In the genomic region with DNA sequence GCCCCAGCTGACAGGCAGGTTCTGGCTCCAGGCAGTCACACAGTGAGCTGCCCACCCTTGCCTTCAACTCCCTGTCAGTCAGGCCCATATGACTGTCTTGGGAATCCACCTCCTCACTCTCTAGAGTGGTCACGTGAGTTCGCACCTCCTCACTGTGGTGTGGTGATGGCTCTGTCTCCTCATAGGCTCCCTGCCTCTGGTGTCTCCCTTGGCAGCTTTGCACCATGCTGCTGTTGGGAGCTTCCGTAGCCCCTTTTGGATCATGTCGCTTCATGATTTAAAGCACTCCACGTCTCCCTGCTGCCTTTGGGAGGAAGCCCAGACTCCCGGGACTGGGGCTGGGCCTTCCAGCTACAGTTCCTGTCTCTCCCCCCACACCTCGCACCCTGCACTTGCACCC, we compare ENCODE assay signal across 18 mouse cellular contexts. TPM values are rescaled to one million over a fixed set of nuclear protein-coding genes. Genes with fewer than 3 reads are reported as not detected.
DNase-seq lines count a peak whose midpoint lies in the region; ATAC-seq and TF ChIP-seq lines count a peak whose summit lies in the region.
"Had no signal": no experiment of that assay in that cellular context is flagged by ENCODE, and none has a peak within 500 bp of the region (broad histone marks: within the 10 kb centered on the region; RNA-seq: fewer than 3 reads in every experiment).

No protein-coding gene starts in this region.

- no peaks in the 10 kb centered on the region for H3K9me3 ChIP-seq in kidney, postnatal 0 days (replicated peaks; ENCODE audit: low read length)
- H3K9me3 ChIP-seq in lung, embryonic 16.5 days (ENCODE audit: control insufficient read depth, low read length) = no peaks in the 10 kb centered on the region
- H3K9me3 ChIP-seq: hindbrain, embryonic 13.5 days; limb, embryonic 10.5 days; liver, embryonic 13.5 days; megakaryocyte, embryonic 14.5 days had no signal

- WGBS in kidney, postnatal 0 days = 28% methylated on average over 7 of the region's 7 CpGs
- WGBS in lung, embryonic 16.5 days = 31% methylated on average over 7 of the region's 7 CpGs
- 58% methylated on average over 7 of the region's 7 CpGs for WGBS in lung, adult 2 months

- no peak overlapping the region for H3K27ac ChIP-seq in kidney, postnatal 0 days
- no peak overlapping the region for H3K27ac ChIP-seq in lung, embryonic 16.5 days (ENCODE audit: low read length)
- H3K27ac ChIP-seq: hindbrain, embryonic 13.5 days; limb, embryonic 10.5 days; liver, embryonic 13.5 days had no signal

- TF ChIP-seq POLR2A in lung, adult 2 months (IDR thresholded peaks at IDR 0.05; ENCODE audit: borderline replicate concordance, extremely low read depth, low read depth, low read length) = no peak

- no peak overlapping the region for H3K9ac ChIP-seq in kidney, postnatal 0 days (ENCODE audit: low read depth, low read length)
- no peak overlapping the region for H3K9ac ChIP-seq in lung, embryonic 16.5 days (ENCODE audit: low read length)
- H3K9ac ChIP-seq: hindbrain, embryonic 13.5 days; liver, embryonic 13.5 days had no signal

- TF ChIP-seq CTCF in kidney, postnatal 0 days (IDR thresholded peaks at IDR 0.05; ENCODE audit: low read depth) = no peak
- no peak for TF ChIP-seq CTCF in lung, adult 2 months (IDR thresholded peaks at IDR 0.05; ENCODE audit: insufficient read depth, low read length)

- 0 out of 2 replicates have a peak, but pooled peaks have one; percentile 46 for ATAC-seq in kidney, postnatal 0 days (replicated peaks; ENCODE audit: low FRiP score, low read depth)
- peak; percentile 47 for ATAC-seq in lung, embryonic 16.5 days (ENCODE audit: low read depth)
- ATAC-seq: activated CD4-positive, CD25-positive, alpha-beta regulatory T cell, adult 4 months had no signal

- no peaks in the 10 kb centered on the region for H3K36me3 ChIP-seq in kidney, postnatal 0 days (ENCODE audit: insufficient read depth, low read length)
- H3K36me3 ChIP-seq in lung, embryonic 16.5 days (ENCODE audit: control insufficient read depth, insufficient read depth, low read length) = no peaks in the 10 kb centered on the region
- H3K36me3 ChIP-seq: hindbrain, embryonic 13.5 days; limb, embryonic 10.5 days; liver, embryonic 13.5 days had no signal

- peak; percentile 35 for DNase-seq in kidney, postnatal 0 days (ENCODE audit: low spot score)
- DNase-seq in kidney, postnatal 36 days = no peak
- DNase-seq in lung, adult 2 months = no peak
- DNase-seq in frontal cortex, postnatal 10 days (ENCODE audit: low spot score in 2 of 2) = peak; percentile 49 to 75
- DNase-seq in right cerebral cortex, postnatal 10 days (ENCODE audit: low spot score in 2 of 2) = peak; percentile 71 to 87
- no peak for DNase-seq in ovary, postnatal 10 days (ENCODE audit: low spot score)
- no peak for DNase-seq in urinary bladder, postnatal 14 days (ENCODE audit: low spot score)
- DNase-seq: cerebellum, adult 18-20 months; heart, adult 18-20 months; kidney, adult 8-10 months; liver, embryonic 13.5 days had no signal

- no peaks in the 10 kb centered on the region for H3K27me3 ChIP-seq in kidney, postnatal 0 days (ENCODE audit: insufficient read depth, low read length)
- H3K27me3 ChIP-seq in lung, embryonic 16.5 days (ENCODE audit: control insufficient read depth, insufficient read depth, low read depth, low read length) = no peaks in the 10 kb centered on the region
- H3K27me3 ChIP-seq: liver, embryonic 13.5 days had no signal

- no peaks in the 10 kb centered on the region for H3K4me1 ChIP-seq in kidney, postnatal 0 days (replicated peaks; ENCODE audit: insufficient read depth, low read length)
- H3K4me1 ChIP-seq in lung, embryonic 16.5 days (replicated peaks; ENCODE audit: control insufficient read depth, insufficient read depth, low read length) = peaks cover 11% of the 10 kb centered on the region
- H3K4me1 ChIP-seq in lung, adult 2 months (ENCODE audit: control insufficient read depth, insufficient read depth, low read length) = no peaks in the 10 kb centered on the region
- H3K4me1 ChIP-seq: limb, embryonic 10.5 days had no signal

- H3K4me3 ChIP-seq in kidney, postnatal 0 days (replicated peaks; ENCODE audit: low read depth, low read length) = no peak overlapping the region
- no peak overlapping the region for H3K4me3 ChIP-seq in lung, embryonic 16.5 days (ENCODE audit: low read length)
- no peak overlapping the region for H3K4me3 ChIP-seq in lung, adult 2 months (replicated peaks; ENCODE audit: extremely low read depth, low read depth, low read length)
- H3K4me3 ChIP-seq: hindbrain, embryonic 13.5 days; limb, embryonic 10.5 days; liver, embryonic 13.5 days had no signal

- no peak overlapping the region for H3K4me2 ChIP-seq in kidney, postnatal 0 days (ENCODE audit: low read length)
- H3K4me2 ChIP-seq in lung, embryonic 16.5 days (ENCODE audit: low read depth, low read length) = no peak overlapping the region
- H3K4me2 ChIP-seq: hindbrain, embryonic 13.5 days; liver, embryonic 13.5 days had no signal

RNA-seq across cellular contexts. Expression of a gene that starts 9.1 kb away (rescaled TPM):
- 13.5 and 16.7 TPM in 2 replicates for polyA plus RNA-seq in kidney, postnatal 0 days (2015; fragmentation: Nextera tagmentation; extraction: Ambion mirVana)
- 41.7 and 41.9 TPM in 2 replicates for polyA plus RNA-seq in lung, embryonic 16.5 days (2015; fragmentation: Nextera tagmentation; extraction: Ambion mirVana)
- polyA plus RNA-seq in lung, adult 2 months (2012; rRNA removed) = 36.2 and 51.7 TPM in 2 replicates

RNA-seq across cellular contexts. Expression of a gene that starts 26.1 kb away (rescaled TPM):
- not detected in 2 replicates for polyA plus RNA-seq in kidney, postnatal 0 days (2015; fragmentation: Nextera tagmentation; extraction: Ambion mirVana)
- polyA plus RNA-seq in lung, embryonic 16.5 days (2015; fragmentation: Nextera tagmentation; extraction: Ambion mirVana) = not detected in 2 replicates
- polyA plus RNA-seq in lung, adult 2 months (2012; rRNA removed) = not detected in 2 replicates
- polyA plus RNA-seq: activated CD4-positive, CD25-positive, alpha-beta regulatory T cell, adult 4 months; heart, postnatal 0 days; hindbrain, embryonic 13.5 days; limb, embryonic 10.5 days; liver, embryonic 13.5 days; neural tube, embryonic 14.5 days had no signal

RNA-seq across cellular contexts. Expression of a gene that starts 29.8 kb away (rescaled TPM):
- 35.6 and 38.6 TPM in 2 replicates for polyA plus RNA-seq in kidney, postnatal 0 days (2015; fragmentation: Nextera tagmentation; extraction: Ambion mirVana)
- 64.3 and 64.4 TPM in 2 replicates for polyA plus RNA-seq in lung, embryonic 16.5 days (2015; fragmentation: Nextera tagmentation; extraction: Ambion mirVana)
- polyA plus RNA-seq in lung, adult 2 months (2012; rRNA removed) = 27.7 and 29.1 TPM in 2 replicates

Comparison
In these comparisons a context has a peak if more than half of its experiments do, and no peak if none do; other contexts are left out.
1. DNase-seq: peak in kidney, postnatal 0 days (single experiment), frontal cortex, postnatal 10 days (2 of 2) and right cerebral cortex, postnatal 10 days (2 of 2); none in kidney, postnatal 36 days (0 of 2), lung, adult 2 months (single experiment), ovary, postnatal 10 days (single experiment) and urinary bladder, postnatal 14 days (single experiment).